Mouse (Mus musculus) frontal cortex, postnatal 10 days (tissue): ENCODE results near the gene Gm2696.

ENCODE experiments used
- DNase-seq, 2 experiments: peaks; one replicate each; pipeline ENCODE4 v3.0.0; 2022; ENCODE audit warnings: low spot score in 2 of 2, mixed read lengths in 1 of 2

Gene Gm2696

GRCm38 (mm10) chr10:77846961-77847360, 32.5 kb downstream of the Gm2696 start:
- no peak for DNase-seq

DNA sequence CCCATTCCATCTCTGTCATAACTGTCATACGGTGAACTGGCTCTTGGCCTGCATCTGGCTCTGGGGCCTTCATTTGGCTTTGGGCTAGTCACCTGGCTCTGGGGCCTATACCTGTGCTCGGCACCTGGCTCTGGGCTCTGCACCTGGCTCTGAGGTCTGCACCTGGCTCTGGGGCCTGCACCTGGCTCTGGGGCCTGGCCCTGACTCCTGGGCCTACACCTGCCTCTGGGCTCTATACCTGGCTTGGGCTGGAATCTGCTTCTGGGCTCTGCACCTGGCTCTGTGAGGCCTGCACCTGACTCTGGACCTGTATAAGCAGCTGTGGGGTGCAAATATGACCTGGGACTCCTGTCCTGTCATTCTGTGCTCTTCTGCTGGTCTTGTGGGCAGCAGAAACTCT, 33.1 kb downstream of the Gm2696 start:
- DNase-seq: no peak

GRCm38 (mm10) chr10:77852559-77852958, 38.1 kb downstream of the Gm2696 start, which contains the start of gene Gm10318:
Gm10318 (plus strand) TSS chr10:77852859.
- no peak for DNase-seq

DNA sequence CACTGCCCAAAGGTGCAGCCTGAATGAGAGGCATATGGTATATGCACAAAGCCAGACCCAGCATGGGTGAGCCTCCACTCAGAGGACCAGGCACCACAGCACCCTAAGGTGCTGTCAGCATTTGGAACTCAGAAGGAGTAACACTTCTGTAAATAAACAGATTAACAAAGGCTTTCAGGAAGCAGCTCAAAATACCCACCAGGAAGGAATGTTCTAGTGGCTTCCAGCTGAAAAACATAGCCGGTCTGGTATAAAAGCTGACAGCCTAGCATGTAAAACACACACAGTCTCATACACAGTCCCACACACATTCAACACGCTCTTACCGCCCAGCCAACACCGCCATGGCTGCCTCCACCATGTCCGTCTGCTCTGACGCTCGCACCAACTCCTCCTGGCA, 47.2 kb downstream of the Gm2696 start, which contains the start of gene Gm3285:
TSS of gene Gm3285 (plus strand) at position 301 of the 400 bp plus-strand sequence.
- DNase-seq: no peak

DNA sequence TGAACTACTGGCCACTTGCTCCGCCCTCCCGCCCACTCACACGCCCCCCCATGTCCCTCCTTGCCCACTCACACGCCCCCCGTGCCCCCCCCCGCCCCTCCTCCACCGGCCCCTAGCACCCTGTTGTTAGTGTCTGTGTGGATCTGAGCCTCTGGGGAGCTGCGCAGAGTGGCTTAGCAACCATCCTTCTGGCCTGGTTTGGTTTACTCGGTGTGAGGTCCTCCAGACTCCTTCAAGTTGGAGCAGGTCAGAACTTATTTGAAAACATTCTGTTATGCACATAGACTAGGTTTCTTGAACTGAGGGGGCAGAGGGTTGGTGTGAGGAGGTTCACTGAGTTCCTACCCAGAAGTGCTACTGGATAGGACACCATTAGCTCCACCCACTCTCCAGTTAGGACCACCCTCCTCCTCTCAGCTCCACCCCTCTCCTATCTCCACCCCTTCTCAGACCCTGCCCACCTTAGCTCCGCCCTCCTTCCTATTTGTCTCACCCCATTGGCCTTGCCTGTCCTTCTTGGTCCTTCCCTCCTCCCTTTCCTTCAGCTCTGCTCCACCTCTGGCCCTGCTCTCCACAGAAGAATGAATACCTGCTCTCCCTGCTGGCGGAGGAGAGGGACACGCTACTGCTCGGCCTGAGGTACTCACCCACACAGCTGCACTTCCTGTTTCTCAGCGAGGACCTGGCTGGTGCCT, 49.7 kb downstream of the Gm2696 start:
- no peak for DNase-seq

GRCm38 (mm10) chr10:77864762-77865143, 50.3 kb downstream of the Gm2696 start:
- no peak for DNase-seq

GRCm38 (mm10) chr10:77867546-77867945, 53.1 kb downstream of the Gm2696 start:
- DNase-seq: no peak

DNA sequence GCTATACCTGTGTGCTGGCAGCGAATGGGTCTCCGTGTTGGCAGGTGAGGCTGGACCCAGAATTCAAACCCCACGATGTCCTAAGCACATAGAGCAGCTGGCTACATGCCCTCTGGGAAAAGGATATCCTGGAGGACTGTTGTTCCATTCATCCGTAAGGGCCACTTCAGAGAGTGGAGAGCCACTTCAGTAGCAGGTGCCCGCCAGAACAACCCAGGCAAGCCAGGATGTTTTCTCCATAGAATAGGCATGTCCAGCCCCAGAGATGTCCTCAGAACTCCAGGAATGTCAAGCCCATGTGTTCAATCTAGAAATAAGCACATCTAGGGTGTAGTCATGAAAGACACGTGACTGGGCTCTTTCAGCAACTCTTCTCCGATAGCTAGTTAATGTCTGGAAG, 55.2 kb downstream of the Gm2696 start:
- no peak for DNase-seq

DNA sequence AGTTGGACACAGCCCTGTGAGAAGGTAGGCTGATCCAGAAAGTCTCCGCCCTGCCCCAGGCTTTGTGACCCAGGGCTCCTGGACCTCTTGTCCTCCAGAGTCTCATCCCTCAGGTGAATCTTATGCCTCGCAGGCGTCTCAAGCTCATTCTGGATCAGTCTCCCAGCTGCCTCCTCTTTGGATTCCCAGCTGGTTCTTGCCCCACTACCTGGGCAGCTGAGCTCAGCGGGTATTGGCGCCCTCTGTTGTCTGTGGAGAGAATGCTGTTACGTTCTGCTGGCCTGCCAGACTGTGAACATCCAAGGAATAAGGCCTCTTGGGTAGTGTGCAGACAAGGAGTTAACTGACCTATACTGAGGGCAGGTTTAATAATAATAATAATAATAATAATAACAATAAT, 64.5 kb downstream of the Gm2696 start:
- DNase-seq: no peak

GRCm38 (mm10) chr10:77880305-77880704, 65.8 kb downstream of the Gm2696 start:
- DNase-seq: no peak

GRCm38 (mm10) chr10:77882553-77882952, 68.1 kb downstream of the Gm2696 start:
- DNase-seq: no peak
